Mouse (Mus musculus) limb, embryonic 15.5 days (tissue): ENCODE results near the gene Rtn1. TPM values are rescaled to one million over a fixed set of nuclear protein-coding genes. Genes with fewer than 3 reads are reported as not detected.

Source experiments
- ATAC-seq: fragments of 200-750 bp; cut with Nextera tagmentation; 2 replicates; pipeline ENCODE4 v1.8.0; 2017; ENCODE audit warnings: low read depth, moderate TSS enrichment; ENCODE audit not compliant: insufficient number of reproducible peaks, low FRiP score, low TSS enrichment
- H3K27ac ChIP-seq: fragments of 300-500 bp; sonication (generic); 2 replicates; pipeline ENCODE4 v1.5.1; 2015; ENCODE audit warnings: moderate library complexity, mild to moderate bottlenecking, inconsistent platforms
- H3K27me3 ChIP-seq: fragments of 300-500 bp; sonication (generic); 2 replicates; pipeline ENCODE4 v1.6.1; 2015; ENCODE audit warnings: inconsistent platforms
- H3K36me3 ChIP-seq: fragments of 300-500 bp; sonication (generic); 2 replicates; pipeline ENCODE4 v1.6.1; 2015; ENCODE audit warnings: inconsistent platforms
- H3K4me1 ChIP-seq: fragments of 300-500 bp; sonication (generic); 2 replicates; pipeline ENCODE4 v1.6.1; 2015; ENCODE audit warnings: inconsistent platforms
- H3K4me2 ChIP-seq: fragments of 300-500 bp; sonication (generic); 2 replicates; pipeline ENCODE4 v1.6.1; 2015; ENCODE audit warnings: mild to moderate bottlenecking, inconsistent platforms
- H3K4me3 ChIP-seq: fragments of 300-500 bp; sonication (generic); 2 replicates; pipeline ENCODE4 v1.5.1; 2015; ENCODE audit warnings: mild to moderate bottlenecking, inconsistent platforms
- H3K9ac ChIP-seq: fragments of 300-500 bp; sonication (generic); 2 replicates; pipeline ENCODE4 v1.6.1; 2015; ENCODE audit warnings: inconsistent platforms
- H3K9me3 ChIP-seq: fragments of 300-500 bp; sonication (generic); 2 replicates; pipeline ENCODE4 v1.6.1; 2016; ENCODE audit warnings: inconsistent platforms
- WGBS: fragments of 180-500 bp; shearing (Covaris S2); methylation state at CpG from one replicate; pipeline ENCODE4 v1.1.7; 2015; 5-methylcytosine and 5-hydroxymethylcytosine counted together
- polyA plus RNA-seq: library from polyadenylated mRNA; unstranded; fragments of >200 nt; fragmentation: Nextera tagmentation; extraction: Ambion mirVana; gene quantifications from 2 replicates; pipeline ENCODE4 v1.2.1, GENCODE M21; 2015

Gene Rtn1
- 3.5 and 6.8 TPM in 2 replicates for polyA plus RNA-seq

- H3K27ac ChIP-seq, result no peak within 1 kb of the TSS
- H3K4me2 ChIP-seq, result peak within 1 kb of the TSS; percentile 99
- peaks cover 29% of the 10 kb centered on the region for H3K27me3 ChIP-seq
- 24% methylated on average over 6 of the region's 6 CpGs for WGBS
- ATAC-seq, result no peak
- H3K36me3 ChIP-seq, result no peaks in the 10 kb centered on the region
- H3K4me1 ChIP-seq, result peaks cover 18% of the 10 kb centered on the region
- H3K9me3 ChIP-seq, result no peaks in the 10 kb centered on the region
- H3K9ac ChIP-seq, result 0 out of 2 replicates have a peak within 1 kb of the TSS, but pooled peaks have one; percentile 39
- H3K4me3 ChIP-seq, result peak within 1 kb of the TSS; percentile 59
Measured at GRCm38 (mm10) chr12:72408954-72409353, at the start of gene Rtn1. TSS of gene Rtn1 (minus strand) at chr12:72409054.

- no peaks in the 10 kb centered on the region for H3K9me3 ChIP-seq
- no peak overlapping the region for H3K9ac ChIP-seq
- H3K27ac ChIP-seq, result no peak overlapping the region
- H3K4me1 ChIP-seq, result no peaks in the 10 kb centered on the region
- H3K36me3 ChIP-seq, result no peaks in the 10 kb centered on the region
- no peak overlapping the region for H3K4me2 ChIP-seq
- no peak overlapping the region for H3K4me3 ChIP-seq
- 79% methylated on average over 17 of the region's 17 CpGs for WGBS
- H3K27me3 ChIP-seq, result no peaks in the 10 kb centered on the region
- ATAC-seq, result no peak
Measured at GRCm38 (mm10) chr12:72453941-72454340, 45.1 kb upstream of the Rtn1 start.

GRCm38 (mm10) chr12:72441839-72442576 lies 33.2 kb upstream of the Rtn1 start, which contains the start of gene Lrrc9:
TSS of gene Lrrc9 (plus strand) at chr12:72441866.
- Histone ChIP-seq H3K9me3 (no peaks in the 10 kb centered on the region), H3K4me2 (peak within 1 kb of the TSS; percentile 76), H3K9ac (peak within 1 kb of the TSS; percentile 31; the same call in 1 of the 2 replicates), H3K4me3 (peak within 1 kb of the TSS; percentile 36), H3K27me3 (no peaks in the 10 kb centered on the region), H3K4me1 (peaks cover 10% of the 10 kb centered on the region), H3K27ac (no peak within 1 kb of the TSS), H3K36me3 (no peaks in the 10 kb centered on the region)
- ATAC-seq, result peak; percentile 40; the same call in 1 of the 2 replicates
- WGBS, result under 1% methylated on average over 31 of the region's 31 CpGs

- Histone ChIP-seq H3K4me1 (peaks cover 10% of the 10 kb centered on the region), H3K9me3 (no peaks in the 10 kb centered on the region), H3K9ac (no peak overlapping the region), H3K36me3 (no peaks in the 10 kb centered on the region), H3K4me3 (no peak overlapping the region), H3K27me3 (no peaks in the 10 kb centered on the region), H3K4me2 (no peak overlapping the region), H3K27ac (no peak overlapping the region)
- 71% methylated on average over 6 of the region's 6 CpGs for WGBS
- no peak for ATAC-seq
Measured at GRCm38 (mm10) chr12:72438961-72439480, 30.2 kb upstream of the Rtn1 start.

GRCm38 (mm10) chr12:72437676-72438341 lies 29.0 kb upstream of the Rtn1 start:
- Histone ChIP-seq H3K4me1 (peaks cover 10% of the 10 kb centered on the region), H3K36me3 (no peaks in the 10 kb centered on the region), H3K4me2 (no peak overlapping the region), H3K27ac (no peak overlapping the region), H3K9me3 (no peaks in the 10 kb centered on the region), H3K4me3 (no peak overlapping the region), H3K9ac (no peak overlapping the region), H3K27me3 (no peaks in the 10 kb centered on the region)
- no peak for ATAC-seq
- WGBS, result 58% methylated on average over 10 of the region's 10 CpGs

- no peak overlapping the region for H3K4me3 ChIP-seq
- no peak overlapping the region for H3K27ac ChIP-seq
- H3K9ac ChIP-seq, result no peak overlapping the region
- no peak overlapping the region for H3K4me2 ChIP-seq
- 60% methylated on average over 9 of the region's 9 CpGs for WGBS
- no peaks in the 10 kb centered on the region for H3K4me1 ChIP-seq
- ATAC-seq, result no peak
- H3K9me3 ChIP-seq, result no peaks in the 10 kb centered on the region
- H3K36me3 ChIP-seq, result no peaks in the 10 kb centered on the region
- no peaks in the 10 kb centered on the region for H3K27me3 ChIP-seq
Measured at GRCm38 (mm10) chr12:72433241-72433865, 24.5 kb upstream of the Rtn1 start.

GRCm38 (mm10) chr12:72432209-72432608 lies 23.4 kb upstream of the Rtn1 start:
- no peaks in the 10 kb centered on the region for H3K27me3 ChIP-seq
- no peak overlapping the region for H3K4me3 ChIP-seq
- H3K9me3 ChIP-seq, result no peaks in the 10 kb centered on the region
- no peaks in the 10 kb centered on the region for H3K4me1 ChIP-seq
- H3K36me3 ChIP-seq, result no peaks in the 10 kb centered on the region
- no peak overlapping the region for H3K27ac ChIP-seq
- ATAC-seq, result no peak
- H3K9ac ChIP-seq, result no peak overlapping the region
- no peak overlapping the region for H3K4me2 ChIP-seq
- 81% methylated on average over 4 of the region's 4 CpGs for WGBS

DNA sequence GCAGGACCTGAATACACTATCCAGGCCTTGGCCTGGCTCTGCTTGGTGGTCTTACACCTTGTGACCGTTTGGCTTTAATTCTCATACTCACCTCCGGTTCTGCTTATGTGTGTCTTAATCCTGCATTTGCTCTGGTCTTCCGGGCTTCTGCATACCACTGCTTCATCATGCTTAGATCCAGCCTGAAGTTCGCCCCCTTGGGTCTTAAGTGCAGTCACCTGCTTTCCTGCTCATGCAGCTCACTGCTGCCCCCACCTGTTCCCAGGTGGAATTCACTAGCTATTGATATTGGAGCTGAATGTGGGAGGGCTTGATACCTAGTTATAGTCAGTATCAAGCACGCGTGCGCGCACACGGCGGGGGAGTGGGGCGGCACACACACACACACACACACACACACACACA lies 18.9 kb upstream of the Rtn1 start:
- H3K9me3 ChIP-seq, result no peaks in the 10 kb centered on the region
- ATAC-seq, result no peak
- H3K27me3 ChIP-seq, result no peaks in the 10 kb centered on the region
- H3K4me1 ChIP-seq, result no peaks in the 10 kb centered on the region
- H3K4me3 ChIP-seq, result no peak overlapping the region
- no peak overlapping the region for H3K4me2 ChIP-seq
- H3K27ac ChIP-seq, result no peak overlapping the region
- H3K36me3 ChIP-seq, result no peaks in the 10 kb centered on the region
- H3K9ac ChIP-seq, result no peak overlapping the region
- 18% methylated on average over 11 of the region's 11 CpGs for WGBS

DNA sequence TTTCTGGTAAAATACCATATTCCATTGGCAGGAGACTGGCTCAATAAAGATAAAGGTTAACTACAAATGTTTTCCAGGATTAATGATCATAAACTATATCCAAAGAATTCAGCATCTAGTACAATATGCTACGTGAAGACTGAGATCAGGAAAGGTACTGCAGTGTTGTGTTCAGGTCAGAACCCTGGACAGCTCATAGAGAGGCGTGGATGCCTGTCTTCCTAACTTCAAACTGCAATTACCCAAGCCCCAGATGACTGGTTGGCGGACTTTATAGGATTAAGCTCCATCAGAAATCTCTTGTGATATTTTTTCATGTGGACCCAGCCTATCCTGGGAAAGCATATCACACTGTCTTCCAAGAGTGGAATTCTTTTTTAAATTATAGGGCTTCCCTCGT lies 13.8 kb upstream of the Rtn1 start:
- ATAC-seq, result no peak
- H3K9me3 ChIP-seq, result no peaks in the 10 kb centered on the region
- H3K4me3 ChIP-seq, result no peak overlapping the region
- 36% methylated on average over 4 of the region's 4 CpGs for WGBS
- H3K4me1 ChIP-seq, result no peaks in the 10 kb centered on the region
- no peaks in the 10 kb centered on the region for H3K36me3 ChIP-seq
- no peaks in the 10 kb centered on the region for H3K27me3 ChIP-seq
- H3K9ac ChIP-seq, result no peak overlapping the region
- no peak overlapping the region for H3K4me2 ChIP-seq
- H3K27ac ChIP-seq, result no peak overlapping the region

DNA sequence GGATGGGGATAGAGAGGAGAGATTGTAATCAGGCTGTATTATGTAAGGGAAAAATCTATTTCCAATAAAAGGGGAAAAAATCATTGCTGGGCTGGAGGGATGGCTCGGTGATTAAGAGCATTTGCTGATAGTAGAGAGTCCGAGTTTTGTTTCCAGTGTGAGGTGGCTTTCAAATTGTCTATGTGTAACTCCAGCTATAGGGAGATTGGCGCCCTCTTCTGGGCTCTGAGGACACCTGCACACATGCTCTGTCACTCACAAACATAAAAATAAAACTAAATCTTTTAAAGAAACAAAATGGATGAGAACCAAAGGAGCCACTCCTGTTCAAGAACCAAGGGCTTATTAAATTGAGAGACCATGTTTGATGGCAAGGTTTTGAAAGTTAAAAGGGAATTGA lies 8.9 kb upstream of the Rtn1 start:
- Histone ChIP-seq H3K9ac (no peak overlapping the region), H3K36me3 (no peaks in the 10 kb centered on the region), H3K27me3 (no peaks in the 10 kb centered on the region), H3K27ac (no peak overlapping the region), H3K4me2 (no peak overlapping the region), H3K4me1 (no peaks in the 10 kb centered on the region), H3K4me3 (no peak overlapping the region), H3K9me3 (no peaks in the 10 kb centered on the region)
- WGBS, result 46% methylated on average over 3 of the region's 3 CpGs
- ATAC-seq, result no peak

DNA sequence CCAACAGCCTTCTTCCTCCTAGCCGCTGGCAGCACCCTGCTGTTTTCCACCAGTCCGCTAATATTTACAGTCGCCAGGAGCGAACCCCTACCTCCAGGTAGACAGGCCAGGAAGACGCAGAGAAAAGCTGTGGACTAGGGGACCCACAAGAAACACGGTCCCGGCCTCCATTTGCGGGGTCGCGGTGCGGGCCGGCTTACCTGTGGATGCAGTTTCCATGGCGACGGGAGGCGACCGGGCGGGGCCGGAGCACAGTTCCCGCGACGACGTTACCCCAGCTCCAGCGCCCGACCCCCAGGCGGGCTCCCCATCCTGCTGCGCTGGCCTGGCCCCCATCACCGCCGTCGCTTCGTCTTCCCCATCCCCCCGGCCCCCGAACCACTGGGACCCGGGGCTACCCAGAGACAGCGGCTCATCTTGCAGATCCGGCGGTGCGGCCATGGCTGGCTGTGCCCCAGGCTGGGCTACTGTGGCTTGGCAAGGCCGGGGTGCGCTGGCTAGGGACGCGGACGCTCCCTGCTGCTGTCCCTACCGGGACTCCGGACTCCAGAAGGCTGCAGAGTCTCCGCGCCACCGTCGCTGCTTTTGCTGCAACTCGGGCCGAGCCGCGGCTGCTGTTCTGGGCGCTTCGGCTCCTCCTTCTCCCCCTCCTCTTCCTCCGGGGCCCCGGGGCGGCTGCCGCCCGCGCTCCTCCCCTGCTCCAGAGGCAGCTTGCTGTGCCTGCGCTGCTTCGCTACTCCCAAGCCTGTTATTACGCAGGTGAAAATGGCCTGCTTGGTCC lies 553 bp downstream of the Rtn1 start:
- peaks cover 18% of the 10 kb centered on the region for H3K4me1 ChIP-seq
- H3K9me3 ChIP-seq, result no peaks in the 10 kb centered on the region
- H3K27me3 ChIP-seq, result peaks cover 29% of the 10 kb centered on the region
- no peak for ATAC-seq
- H3K4me3 ChIP-seq, result peak overlapping the region; percentile 59
- H3K27ac ChIP-seq, result no peak overlapping the region
- H3K4me2 ChIP-seq, result peak overlapping the region; percentile 99
- no peaks in the 10 kb centered on the region for H3K36me3 ChIP-seq
- H3K9ac ChIP-seq, result 0 out of 2 replicates have a peak overlapping the region, but pooled peaks have one; percentile 39
- WGBS, result under 1% methylated on average over 61 of the region's 63 CpGs
